Mouse (Mus musculus) gastrocnemius, adult 18-20 months (tissue): ENCODE data around the gene Cdc6. TPM values are rescaled to one million over a fixed set of nuclear protein-coding genes. Genes with fewer than 3 reads are reported as not detected.

ENCODE experiments used
- total RNA-seq, 2 experiments: library from RNA; stranded (reverse); gene quantifications; 2 replicates each; pipeline ENCODE4 v1.2.3; 2021

The Cdc6 gene
- total RNA-seq, 2 experiments from 2014 or later: 0.09 to 0.26 TPM

Other genes starting within 250 kb of the Cdc6 start
- gene Gsdma, start 243.4 kb upstream of the Cdc6 start, total RNA-seq: under 1 TPM; 0.83 to 0.89 TPM
- gene Psmd3, start 225.2 kb upstream of the Cdc6 start, total RNA-seq: 100 to 1,000 TPM; 105 to 106 TPM
- gene Csf3, start 206.5 kb upstream of the Cdc6 start, total RNA-seq: not detected
- 10 to 100 TPM; 48.1 to 53.3 TPM for gene Med24, start 178.4 kb upstream of the Cdc6 start, total RNA-seq
- gene Thra, start 167.2 kb upstream of the Cdc6 start, total RNA-seq: 10 to 100 TPM; 78.3 to 85.2 TPM
- 100 to 1,000 TPM in 1 of 2 experiments, 10 to 100 TPM in 1; 74.0 to 126 TPM for gene Nr1d1, start 132.5 kb upstream of the Cdc6 start, total RNA-seq
- gene Msl1, start 112.3 kb upstream of the Cdc6 start, total RNA-seq: 10 to 100 TPM; 50.5 to 56.4 TPM
- 10 to 100 TPM; 14.0 to 15.6 TPM for gene Casc3, start 102.9 kb upstream of the Cdc6 start, total RNA-seq
- under 1 TPM; 0.09 to 0.14 TPM for gene Rapgefl1, start 71.0 kb upstream of the Cdc6 start, total RNA-seq
- 1 to 10 TPM; 5.5 to 5.7 TPM for gene Wipf2, start 44.2 kb upstream of the Cdc6 start, total RNA-seq
- 10 to 100 TPM; 12.9 to 13.2 TPM for gene Rara, start 20.0 kb downstream of the Cdc6 start, total RNA-seq
- gene Gjd3, start 75.2 kb downstream of the Cdc6 start, total RNA-seq: not detected
- under 1 TPM; 0.09 to 0.21 TPM for gene Top2a, start 116.4 kb downstream of the Cdc6 start, total RNA-seq
- gene Igfbp4, start 133.4 kb downstream of the Cdc6 start, total RNA-seq: 10 to 100 TPM; 30.0 to 48.5 TPM
- gene Tns4, start 181.5 kb downstream of the Cdc6 start, total RNA-seq: under 1 TPM in 1 of 2 experiments, not detected in 1; 0.07 TPM
- gene Ccr7, start 247.3 kb downstream of the Cdc6 start, total RNA-seq: not detected